Mouse (Mus musculus): ENCODE results near the gene Katnal1. TPM values are rescaled to one million over a fixed set of nuclear protein-coding genes. Genes with fewer than 3 reads are reported as not detected.
A peak's percentile ranks its signal among the peaks of the same experiment; 100 is the strongest.

Katnal1 gene
- 10 to 100 TPM; 67.0 to 73.5 TPM for total RNA-seq (2021)

- intact Hi-C loops (cut with DNase I): loop anchor here (2.0 kb wide), 1 partner anchor 38 kb away; no protein-coding TSS in a partner anchor
- no peak for DNase-seq (ENCODE audit: low spot score in 2 of 2)
Measured at GRCm38 (mm10) chr5:148929116-148929449, at the start of gene Katnal1. Gene Katnal1, minus strand, starts transcription at chr5:148929320.

GRCm38 (mm10) chr5:148978458-148979165 is 49.5 kb upstream of the Katnal1 start:
- intact Hi-C loops (cut with DNase I): no loop called here
- DNase-seq (ENCODE audit: low spot score in 2 of 2): no peak

- intact Hi-C loops (cut with DNase I): no loop called here
- no peak for DNase-seq (ENCODE audit: low spot score in 2 of 2)
Measured at GRCm38 (mm10) chr5:148977698-148978457, 48.8 kb upstream of the Katnal1 start.

DNA sequence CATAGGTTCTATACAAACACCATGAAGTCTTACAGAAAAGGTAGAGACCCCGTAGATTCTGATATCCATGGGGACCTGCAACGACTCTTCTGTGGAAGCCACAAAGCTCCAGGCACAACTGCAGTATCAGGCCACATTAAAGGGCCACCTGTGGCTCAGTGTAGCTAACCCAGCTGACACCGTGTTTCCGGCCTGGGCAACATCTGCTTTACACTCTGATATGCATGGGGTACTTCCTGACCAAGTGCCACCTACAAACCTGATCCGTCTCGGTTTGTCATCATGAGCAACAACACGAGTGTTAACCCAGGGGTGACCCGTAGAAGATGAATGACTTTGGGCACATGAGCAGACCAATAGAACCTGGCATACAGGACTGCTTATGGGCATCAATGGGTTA is 47.8 kb upstream of the Katnal1 start:
- intact Hi-C loops (cut with DNase I): no loop called here

GRCm38 (mm10) chr5:148975035-148975434 is 45.9 kb upstream of the Katnal1 start:
- intact Hi-C loops (cut with DNase I): no loop called here
- no peak for DNase-seq (ENCODE audit: low spot score in 2 of 2)

More for the DNA sequence above, 47.8 kb upstream of the Katnal1 start:
- no peak for DNase-seq (ENCODE audit: low spot score in 2 of 2)

- intact Hi-C loops (cut with DNase I): no loop called here
- peak in 1 of 2 experiments; percentile 58 for DNase-seq (ENCODE audit: low spot score in 2 of 2)
Measured at GRCm38 (mm10) chr5:148973019-148973668, 44.0 kb upstream of the Katnal1 start.

- DNase-seq (ENCODE audit: low spot score in 2 of 2): no peak
- intact Hi-C loops (cut with DNase I): no loop called here
Measured at GRCm38 (mm10) chr5:148972167-148972566, 43.0 kb upstream of the Katnal1 start.

GRCm38 (mm10) chr5:148969648-148970047 is 40.5 kb upstream of the Katnal1 start:
- DNase-seq (ENCODE audit: low spot score in 2 of 2): no peak
- intact Hi-C loops (cut with DNase I): no loop called here

GRCm38 (mm10) chr5:148968958-148969576 is 39.9 kb upstream of the Katnal1 start:
- intact Hi-C loops (cut with DNase I): no loop called here
- DNase-seq (ENCODE audit: low spot score in 2 of 2): no peak

GRCm38 (mm10) chr5:148968179-148968578 is 39.1 kb upstream of the Katnal1 start:
- no peak for DNase-seq (ENCODE audit: low spot score in 2 of 2)
- intact Hi-C loops (cut with DNase I): no loop called here

DNA sequence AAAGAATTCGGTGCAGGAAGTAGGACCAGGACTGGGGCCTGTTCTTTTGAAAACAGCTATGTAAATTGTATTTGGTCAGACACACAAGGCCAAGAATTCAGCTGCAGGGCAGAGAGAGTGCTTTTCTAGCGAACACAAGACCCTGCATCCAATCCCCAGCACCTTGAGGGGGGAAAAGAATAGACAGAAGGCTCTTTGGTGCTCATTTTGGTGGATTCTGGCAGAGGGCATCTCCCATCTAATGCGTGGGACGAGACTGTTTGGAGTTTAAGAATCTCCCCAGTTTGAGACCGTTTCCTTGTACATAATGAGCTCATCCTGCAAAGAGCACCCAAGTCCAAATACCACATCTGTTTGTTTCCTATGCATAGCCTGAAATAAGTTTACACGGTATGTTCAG is 37.3 kb upstream of the Katnal1 start:
- intact Hi-C loops (cut with DNase I): loop anchor here (1.0 to 2.0 kb wide), 4 partner anchors 28 to 218 kb away; partner anchors contain the start of genes Gm42791, Hmgb1, Katnal1 and Uspl1
- DNase-seq (ENCODE audit: low spot score in 2 of 2): no peak

- intact Hi-C loops (cut with DNase I): loop anchor here (1.0 to 2.0 kb wide), 5 partner anchors 29 to 218 kb away; partner anchors contain the start of genes Gm42791, Hmgb1, Katnal1 and Uspl1
Measured at GRCm38 (mm10) chr5:148965691-148966333, 36.7 kb upstream of the Katnal1 start.

DNA sequence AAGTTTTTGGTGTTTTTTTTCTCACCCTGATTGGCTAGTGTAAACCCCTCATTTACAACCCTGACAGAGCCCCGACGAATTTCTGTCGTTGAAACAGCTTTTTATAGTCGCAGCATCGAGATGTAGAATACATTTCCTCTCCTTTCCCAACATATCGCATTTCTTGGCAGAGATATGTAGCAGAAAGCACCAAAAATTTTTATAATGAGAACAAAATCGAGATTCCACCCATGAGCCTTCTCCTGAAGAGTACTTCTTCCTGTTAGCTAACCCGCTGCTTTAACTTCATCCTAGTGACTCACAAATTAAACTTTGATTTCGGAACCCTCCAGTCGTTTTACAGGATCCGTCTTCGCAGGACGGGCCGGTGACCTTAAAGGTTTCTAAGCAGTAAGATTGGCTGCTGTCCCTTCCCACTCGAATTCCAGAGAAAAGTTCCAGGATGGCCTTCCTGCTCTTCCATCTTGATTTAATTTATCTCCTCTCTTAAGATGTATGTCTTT is 36.0 kb upstream of the Katnal1 start:
- intact Hi-C loops (cut with DNase I): loop anchor here (1.0 kb wide), 1 partner anchor 87 kb away; no protein-coding TSS in a partner anchor
- peak in 1 of 2 experiments; percentile 90 for DNase-seq (ENCODE audit: low spot score in 2 of 2)

More at GRCm38 (mm10) chr5:148965691-148966333, 36.7 kb upstream of the Katnal1 start:
- DNase-seq (ENCODE audit: low spot score in 2 of 2): peak; percentile 70 to 96

GRCm38 (mm10) chr5:148964251-148964650 is 35.1 kb upstream of the Katnal1 start:
- intact Hi-C loops (cut with DNase I): no loop called here
- DNase-seq (ENCODE audit: low spot score in 2 of 2): no peak

- intact Hi-C loops (cut with DNase I): no loop called here
- DNase-seq (ENCODE audit: low spot score in 2 of 2): no peak
Measured at GRCm38 (mm10) chr5:148960211-148960610, 31.1 kb upstream of the Katnal1 start.

DNA sequence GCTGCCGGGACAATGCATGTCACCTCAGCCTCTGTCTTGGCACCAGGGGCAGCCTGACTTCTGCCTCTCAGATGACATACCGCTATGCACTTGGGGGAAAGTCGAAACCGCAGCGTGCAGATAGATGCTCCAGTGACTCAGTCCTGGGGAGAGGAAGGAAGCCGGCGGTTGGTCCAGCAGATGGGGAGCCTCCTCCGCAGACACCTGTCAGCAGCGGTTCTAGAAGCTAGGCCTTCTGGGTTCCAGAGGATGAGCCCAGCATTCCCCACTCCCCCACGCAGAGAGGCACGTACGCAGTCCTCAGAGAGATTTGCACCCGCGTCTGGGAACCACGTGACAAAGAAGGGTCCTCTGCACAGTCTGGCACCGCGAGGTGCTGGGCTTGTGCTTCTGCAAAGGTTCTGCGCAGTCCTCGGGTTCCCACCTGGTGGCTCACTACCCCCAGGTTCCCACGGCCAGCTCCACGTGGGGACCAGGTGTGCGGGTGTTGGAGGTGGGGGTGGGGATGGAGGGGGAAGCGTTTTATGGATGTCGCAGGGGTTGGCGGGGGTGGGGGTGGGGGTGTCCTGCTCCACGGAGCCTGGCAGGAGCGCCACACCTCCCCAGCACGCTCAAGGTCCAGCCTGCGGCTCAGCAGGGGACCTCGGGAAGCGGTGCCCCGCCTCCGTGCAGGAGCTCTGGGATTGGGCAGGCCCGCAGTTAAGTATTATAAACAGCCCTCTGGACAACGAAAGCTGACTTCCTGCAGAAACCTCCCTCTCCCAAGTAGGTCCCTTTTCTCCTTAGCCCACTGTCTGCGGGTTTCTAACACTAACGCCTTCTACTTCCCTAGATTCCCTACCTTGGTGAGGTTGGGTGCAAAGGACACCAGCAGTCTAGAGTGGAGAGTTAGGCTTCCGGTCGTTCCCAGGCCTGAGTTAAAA is 30.2 kb upstream of the Katnal1 start:
- intact Hi-C loops (cut with DNase I): no loop called here
- peak; percentile 70 to 96 for DNase-seq (ENCODE audit: low spot score in 2 of 2)

DNA sequence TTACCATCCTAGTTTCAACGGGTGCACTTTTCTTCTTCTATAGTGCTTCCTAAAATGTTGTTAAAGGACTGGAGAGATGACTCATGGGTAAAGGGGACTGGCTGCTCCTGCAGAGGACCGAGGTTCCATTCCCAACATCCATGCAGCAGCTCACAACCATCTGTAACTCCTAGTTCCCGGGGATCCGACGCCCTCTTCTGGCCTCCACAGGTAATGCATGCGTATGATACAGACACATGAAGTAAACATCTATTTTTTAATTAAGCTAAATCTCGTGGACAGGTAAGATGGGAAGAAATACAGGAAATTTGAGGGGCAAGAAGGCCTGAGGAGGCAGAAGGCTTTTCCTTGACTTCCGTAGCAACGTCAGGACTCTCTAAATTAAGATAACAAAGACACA is 29.2 kb upstream of the Katnal1 start:
- no peak for DNase-seq (ENCODE audit: low spot score in 2 of 2)
- intact Hi-C loops (cut with DNase I): no loop called here

- intact Hi-C loops (cut with DNase I): no loop called here
- no peak for DNase-seq (ENCODE audit: low spot score in 2 of 2)
Measured at GRCm38 (mm10) chr5:148956898-148957535, 27.9 kb upstream of the Katnal1 start.
